Mouse (Mus musculus) hematopoietic multipotent progenitor cell, adult 10-12 weeks (in vitro differentiated cells): ENCODE results near the gene Acp1. TPM values are rescaled to one million over a fixed set of nuclear protein-coding genes. Genes with fewer than 3 reads are reported as not detected.

ENCODE experiments used
- polyA plus RNA-seq: library from polyadenylated mRNA; stranded (reverse); fragments of >175 nt; gene quantifications from 2 replicates; pipeline ENCODE4 v1.2.3, GENCODE M21; 2012; ENCODE audit warnings: low replicate concordance

Acp1 gene
- polyA plus RNA-seq = 0.35 and 2.6 TPM in 2 replicates

DNA sequence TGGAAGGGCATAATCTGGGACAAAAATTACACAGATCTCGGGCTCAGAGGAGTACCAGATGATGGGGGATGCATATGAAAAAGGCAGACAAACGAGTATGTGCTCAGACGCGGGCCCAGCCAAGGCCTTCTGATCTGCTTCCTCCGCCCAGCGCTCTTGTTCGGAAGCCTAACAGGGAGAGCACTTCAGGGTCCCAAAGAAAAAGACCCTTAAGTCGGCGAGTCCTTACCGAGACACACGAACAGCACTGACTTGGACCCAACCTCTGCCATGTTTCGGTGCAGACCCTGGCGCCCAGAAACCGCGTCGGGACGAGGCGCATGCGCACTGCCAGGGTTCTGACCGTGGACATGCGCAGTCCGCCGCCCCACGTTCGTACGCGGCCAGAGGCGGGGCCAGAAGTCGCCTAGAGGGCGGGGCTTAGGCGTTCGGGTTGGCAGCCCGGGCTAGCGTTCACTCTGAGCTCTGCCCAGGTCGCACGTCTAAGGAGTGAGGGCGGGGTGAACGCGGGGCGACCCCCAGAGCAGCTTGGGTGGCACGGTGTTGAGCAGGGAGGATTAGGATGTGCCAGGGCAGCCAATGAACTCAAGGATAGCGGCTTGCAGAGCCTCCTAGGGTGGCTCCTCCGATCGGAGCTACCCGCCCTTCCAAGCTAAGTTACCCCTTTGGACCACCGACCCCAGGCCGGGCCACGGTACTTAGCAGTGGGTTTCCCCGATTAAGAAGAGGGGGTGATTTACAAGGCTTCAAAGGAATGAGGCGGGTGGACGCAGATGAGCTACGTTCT, at the start of gene Acp1, which contains the start of gene Sh3yl1:
TSS of gene Acp1 (minus strand) at position 329 of the 787 bp plus-strand sequence.
TSS of gene Sh3yl1 (plus strand) at position 408 of the 787 bp plus-strand sequence.

DNA sequence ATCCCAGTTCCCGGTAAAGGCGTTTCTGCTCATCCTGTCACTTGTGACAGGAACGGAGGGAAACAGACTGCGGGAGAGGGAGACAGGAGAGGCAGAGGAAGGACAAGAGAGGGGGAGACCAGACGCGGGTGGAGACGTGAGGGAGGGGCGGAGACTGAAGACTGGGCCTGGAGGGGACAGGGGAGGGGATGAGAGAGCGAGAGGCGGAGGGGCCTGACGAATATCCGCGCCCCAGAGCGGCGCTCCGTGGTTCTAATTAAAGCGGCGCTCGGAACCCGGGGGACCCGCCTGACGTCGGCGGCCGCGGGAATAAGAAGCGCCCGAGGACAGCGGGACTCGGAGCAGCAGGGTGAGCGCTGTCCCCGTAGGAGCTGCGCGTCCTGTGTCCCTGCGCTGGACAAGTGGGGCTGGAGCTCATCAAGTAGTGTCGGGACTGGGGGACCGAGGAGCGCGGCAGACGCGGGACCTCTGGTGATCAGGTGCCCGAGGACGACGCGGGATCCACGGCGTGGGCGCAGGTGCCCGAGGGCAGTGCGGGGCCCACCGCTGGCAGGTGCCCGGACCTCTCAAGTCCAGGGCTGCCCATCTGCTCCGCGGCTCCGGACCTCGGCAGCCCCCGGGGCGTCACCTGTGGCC, 27.3 kb downstream of the Acp1 start, which contains the start of gene Alkal2:
TSS of gene Alkal2 (plus strand) at position 337 of the 636 bp plus-strand sequence.

Other genes with a start within 250 kb of the Acp1 start
- 0.12 TPM in 1 of 2 replicates, not detected in the other for gene Alkal2, start 27.3 kb downstream of the Acp1 start, polyA plus RNA-seq
- 0.16 and 0.89 TPM in 2 replicates for gene Sh3yl1, start 79 bp upstream of the Acp1 start, polyA plus RNA-seq
- gene Fam110c, start 162.3 kb upstream of the Acp1 start, polyA plus RNA-seq = 0.15 TPM in 1 of 2 replicates, not detected in the other